Mouse (Mus musculus): ENCODE measurements around the gene Irx1. TPM values are rescaled to one million over a fixed set of nuclear protein-coding genes. Genes with fewer than 3 reads are reported as not detected.

Irx1 gene
- polyA plus RNA-seq, 1 experiment: not detected

- no peak overlapping the region for H3K4me3 ChIP-seq (ENCODE audit: insufficient read depth, low read length)
- TF ChIP-seq CTCF (IDR thresholded peaks at IDR 0.05; ENCODE audit: low read depth, low read length) (no peak), POLR2A (IDR thresholded peaks at IDR 0.05; ENCODE audit: borderline replicate concordance, low read depth, low read length) (no peak)
- H3K27ac ChIP-seq (ENCODE audit: insufficient read depth, low read depth, low read length): no peak overlapping the region
- H3K4me1 ChIP-seq (ENCODE audit: control insufficient read depth, insufficient read depth, low read length): no peaks in the 10 kb centered on the region
Measured at GRCm38 (mm10) chr13:71949859-71950258, 13.7 kb downstream of the Irx1 start.

GRCm38 (mm10) chr13:71910361-71910760 is 53.2 kb downstream of the Irx1 start:
- Histone ChIP-seq H3K4me3 (ENCODE audit: insufficient read depth, low read length) (no peak overlapping the region), H3K4me1 (ENCODE audit: control insufficient read depth, insufficient read depth, low read length) (no peaks in the 10 kb centered on the region), H3K27ac (ENCODE audit: insufficient read depth, low read depth, low read length) (no peak overlapping the region)
- TF ChIP-seq CTCF (IDR thresholded peaks at IDR 0.05; ENCODE audit: low read depth, low read length) (no peak), POLR2A (IDR thresholded peaks at IDR 0.05; ENCODE audit: borderline replicate concordance, low read depth, low read length) (no peak)

All from bone marrow macrophage, adult 2 months (primary cell).